Mouse (Mus musculus) liver, embryonic 14.5 days (tissue): ENCODE measurements around the gene Smarce1. TPM values are rescaled to one million over a fixed set of nuclear protein-coding genes. Genes with fewer than 3 reads are reported as not detected.

Experiments
- ATAC-seq: fragments of 200-750 bp; cut with Nextera tagmentation; 2 replicates; pipeline ENCODE4 v1.8.0; 2017; ENCODE audit warnings: moderate number of reproducible peaks, mild to moderate bottlenecking, moderate library complexity; ENCODE audit not compliant: insufficient read depth
- DNase-seq, 3 experiments: peaks; one replicate each; pipeline ENCODE4 v3.0.0-alpha.2; 2012 to 2013; ENCODE audit warnings: low read depth in 3 of 3, low spot score in 3 of 3
- H3K27ac ChIP-seq: fragments of 300-500 bp; sonication (generic); 2 replicates; pipeline ENCODE4 v1.5.1; 2014; ENCODE audit warnings: moderate library complexity, mild to moderate bottlenecking, control low read depth, inconsistent platforms
- H3K27me3 ChIP-seq: fragments of 300-500 bp; sonication (generic); 2 replicates; pipeline ENCODE4 v1.6.1; 2014; ENCODE audit warnings: mild to moderate bottlenecking, low read length, moderate library complexity; ENCODE audit not compliant: control insufficient read depth, insufficient read depth
- H3K36me3 ChIP-seq: fragments of 300-500 bp; sonication (generic); replicated peaks from 2 replicates; pipeline ENCODE4 v1.6.1; 2014; ENCODE audit warnings: low read depth; ENCODE audit not compliant: control insufficient read depth, insufficient read depth
- H3K4me1 ChIP-seq, 2 experiments: fragments of 200-500 bp in 1 of 2; fragments of 300-500 bp in 1 of 2; sonication (generic) in 1 of 2; replicated peaks; 2 replicates each; pipeline ENCODE4 v1.6.1; 2012 to 2014; ENCODE audit warnings: antibody characterized with exemption in 1 of 2, inconsistent platforms in 1 of 2, low read length in 1 of 2; ENCODE audit not compliant: control insufficient read depth in 2 of 2, insufficient read depth in 2 of 2
- H3K4me2 ChIP-seq: fragments of 300-500 bp; sonication (generic); 2 replicates; pipeline ENCODE4 v1.6.1; 2014; ENCODE audit warnings: low read depth, mild to moderate bottlenecking, control low read depth, moderate library complexity
- H3K4me3 ChIP-seq, 2 experiments: fragments of 200-500 bp in 1 of 2; fragments of 300-500 bp in 1 of 2; sonication (generic) in 1 of 2; 2 replicates each; pipeline ENCODE4 v1.5.1; 2012 to 2014; ENCODE audit warnings: low read depth in 2 of 2, low read length in 2 of 2, mild to moderate bottlenecking in 2 of 2, control low read depth in 1 of 2, inconsistent platforms in 1 of 2, moderate library complexity in 1 of 2; ENCODE audit not compliant: insufficient read depth in 1 of 2
- H3K9ac ChIP-seq: fragments of 300-500 bp; sonication (generic); replicated peaks from 2 replicates; pipeline ENCODE4 v1.6.1; 2014; ENCODE audit warnings: mild to moderate bottlenecking, control low read depth, moderate library complexity
- H3K9me3 ChIP-seq: fragments of 300-500 bp; sonication (generic); 2 replicates; pipeline ENCODE4 v1.6.1; 2016; ENCODE audit warnings: low read length, mixed read lengths; ENCODE audit not compliant: control insufficient read depth
- CTCF ChIP-seq: IDR thresholded peaks from 2 replicates; pipeline ENCODE4 v1.5.1; 2016; ENCODE audit warnings: antibody characterized with exemption, low read depth, control low read depth
- EP300 ChIP-seq: IDR thresholded peaks from 2 replicates; pipeline ENCODE4 v1.6.1; 2016; ENCODE audit warnings: antibody characterized with exemption, low read depth
- WGBS: fragments of 180-500 bp; shearing (Covaris S2); extraction: QIAGEN DNeasy Blood & Tissue Kit; methylation state at CpG from one replicate; pipeline ENCODE4 v1.1.7; 2014; ENCODE audit not compliant: insufficient replicate concordance; 5-methylcytosine and 5-hydroxymethylcytosine counted together
- polyA plus RNA-seq, 2 experiments: library from polyadenylated mRNA; depleted of rRNA in 1 of 2; stranded (reverse) in 1 of 2; unstranded in 1 of 2; fragments of >200 nt; fragmentation: Nextera tagmentation in 1 of 2; extraction: Ambion mirVana in 1 of 2; gene quantifications; 2 replicates each; pipeline versions ENCODE4 v1.2.1 to v1.2.3; 2012 to 2014

Smarce1 gene
- polyA plus RNA-seq, 2 experiments, result 53.5 to 60.1 TPM

DNA sequence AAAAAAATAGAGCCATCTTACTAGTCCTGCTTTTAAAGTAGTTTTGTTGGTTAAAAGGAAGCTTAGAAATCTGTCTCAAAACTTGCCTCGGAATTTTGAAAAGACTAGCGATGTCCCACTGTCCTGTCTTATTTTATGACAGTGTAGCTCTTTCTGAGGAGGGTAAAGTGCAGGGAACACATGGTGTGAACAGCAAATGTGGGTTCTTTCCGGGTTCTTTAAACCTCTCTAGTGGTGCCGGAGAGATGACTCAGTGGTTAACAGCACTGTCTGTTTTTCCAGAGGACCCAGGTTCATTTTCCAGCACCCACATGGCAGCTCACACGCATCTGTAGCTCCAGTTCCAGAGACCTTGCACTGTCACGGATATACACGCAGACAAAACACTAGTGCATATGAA is 38.4 kb upstream of the Smarce1 start:
- DNase-seq, result no peak
- TF ChIP-seq EP300 (no peak), CTCF (no peak)
- 62% methylated on average over 7 of the region's 7 CpGs for WGBS
- Histone ChIP-seq H3K27ac (no peak overlapping the region), H3K27me3 (no peaks in the 10 kb centered on the region), H3K4me3 (no peak overlapping the region), H3K9me3 (no peaks in the 10 kb centered on the region), H3K4me2 (no peak overlapping the region), H3K4me1 (no peaks in the 10 kb centered on the region), H3K36me3 (no peaks in the 10 kb centered on the region), H3K9ac (no peak overlapping the region)
- ATAC-seq, result no peak

DNA sequence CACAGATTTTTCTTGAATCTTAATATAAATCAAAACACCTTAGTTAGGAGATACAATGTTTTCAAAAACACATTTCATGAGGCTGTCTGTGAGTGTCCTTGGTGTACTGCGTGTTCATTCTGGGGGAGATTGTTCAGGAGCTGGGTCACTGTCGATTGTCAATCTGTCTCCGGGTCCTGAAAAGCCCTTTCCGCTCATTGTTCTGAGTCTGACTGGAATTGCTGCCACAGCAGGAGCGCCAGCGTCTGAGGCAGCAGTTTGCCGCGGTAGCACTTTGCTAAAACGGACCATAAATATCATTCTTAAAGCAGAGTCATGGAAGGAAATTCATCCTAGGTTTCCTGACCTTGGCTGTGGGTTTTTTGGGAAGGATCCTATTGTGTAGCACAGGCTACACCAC is 35.0 kb upstream of the Smarce1 start:
- Histone ChIP-seq H3K4me3 (no peak overlapping the region), H3K27me3 (no peaks in the 10 kb centered on the region), H3K27ac (no peak overlapping the region), H3K4me2 (no peak overlapping the region), H3K36me3 (no peaks in the 10 kb centered on the region), H3K4me1 (no peaks in the 10 kb centered on the region), H3K9ac (no peak overlapping the region), H3K9me3 (no peaks in the 10 kb centered on the region)
- TF ChIP-seq CTCF, result no peak
- TF ChIP-seq EP300, result no peak
- ATAC-seq, result no peak
- 27% methylated on average over 9 of the region's 9 CpGs for WGBS
- no peak for DNase-seq

- DNase-seq (no peak), ATAC-seq (no peak)
- no peak overlapping the region for H3K4me3 ChIP-seq
- 59% methylated on average over 9 of the region's 9 CpGs for WGBS
- no peak overlapping the region for H3K27ac ChIP-seq
- H3K4me2 ChIP-seq, result no peak overlapping the region
- TF ChIP-seq EP300, result no peak
- TF ChIP-seq CTCF, result no peak
- no peaks in the 10 kb centered on the region for H3K4me1 ChIP-seq
- no peak overlapping the region for H3K9ac ChIP-seq
- H3K36me3 ChIP-seq, result no peaks in the 10 kb centered on the region
- no peaks in the 10 kb centered on the region for H3K9me3 ChIP-seq
- no peaks in the 10 kb centered on the region for H3K27me3 ChIP-seq
Measured at GRCm38 (mm10) chr11:99265220-99265619, 34.4 kb upstream of the Smarce1 start.

DNA sequence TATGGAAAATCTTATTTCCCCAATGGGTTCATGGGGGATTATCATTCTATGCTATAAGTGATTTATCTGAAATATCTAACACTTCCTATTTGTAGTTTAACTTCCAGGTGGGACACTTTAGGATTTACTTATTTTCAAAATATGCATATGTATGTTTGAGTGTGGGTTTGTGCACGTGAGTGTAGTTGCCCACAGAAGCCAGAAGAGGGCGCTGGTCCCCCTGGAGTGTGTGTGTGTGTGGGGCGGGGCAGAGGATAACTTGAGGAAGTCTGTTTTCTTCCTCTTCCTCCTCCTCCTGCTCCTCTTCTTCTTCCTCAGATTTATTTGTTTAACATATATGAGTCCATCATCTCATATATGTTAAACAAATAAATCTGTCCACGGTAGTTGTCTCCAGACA is 25.4 kb upstream of the Smarce1 start:
- no peaks in the 10 kb centered on the region for H3K4me1 ChIP-seq
- H3K36me3 ChIP-seq, result no peaks in the 10 kb centered on the region
- no peak for DNase-seq

GRCm38 (mm10) chr11:99255316-99255715 is 24.5 kb upstream of the Smarce1 start:
- H3K4me2 ChIP-seq, result no peak overlapping the region
- H3K27me3 ChIP-seq, result no peaks in the 10 kb centered on the region
- H3K4me1 ChIP-seq, result no peaks in the 10 kb centered on the region
- H3K27ac ChIP-seq, result no peak overlapping the region
- 59% methylated on average over 8 of the region's 8 CpGs for WGBS
- no peak for ATAC-seq
- H3K36me3 ChIP-seq, result no peaks in the 10 kb centered on the region
- no peak for DNase-seq
- no peak for TF ChIP-seq CTCF
- TF ChIP-seq EP300, result no peak
- no peak overlapping the region for H3K9ac ChIP-seq
- no peaks in the 10 kb centered on the region for H3K9me3 ChIP-seq
- no peak overlapping the region for H3K4me3 ChIP-seq

More for the DNA sequence above, 25.4 kb upstream of the Smarce1 start:
- Histone ChIP-seq H3K4me2 (no peak overlapping the region), H3K9ac (no peak overlapping the region), H3K27me3 (no peaks in the 10 kb centered on the region), H3K27ac (no peak overlapping the region), H3K9me3 (no peaks in the 10 kb centered on the region), H3K4me3 (no peak overlapping the region)
- WGBS, result 56% methylated on average over 4 of the region's 4 CpGs
- TF ChIP-seq EP300 (no peak), CTCF (peak; percentile 52)
- no peak for ATAC-seq
